Mouse (Mus musculus) kidney, adult 2 months (tissue): ENCODE data around the gene Tmem87b.

Experiments
- CTCF ChIP-seq: fragments of 200-500 bp; conservative IDR thresholded peaks from 2 replicates; pipeline ENCODE4 v1.5.1; 2011; ENCODE audit warnings: low read depth, mild to moderate bottlenecking, control low read depth, low read length, moderate library complexity, mixed read lengths; ENCODE audit not compliant: insufficient read depth, insufficient read length
- POLR2A ChIP-seq: fragments of 200-500 bp; IDR thresholded peaks from one replicate; pipeline ENCODE4 v1.6.1; 2011; ENCODE audit warnings: low read depth, low read length, control low read depth

DNA sequence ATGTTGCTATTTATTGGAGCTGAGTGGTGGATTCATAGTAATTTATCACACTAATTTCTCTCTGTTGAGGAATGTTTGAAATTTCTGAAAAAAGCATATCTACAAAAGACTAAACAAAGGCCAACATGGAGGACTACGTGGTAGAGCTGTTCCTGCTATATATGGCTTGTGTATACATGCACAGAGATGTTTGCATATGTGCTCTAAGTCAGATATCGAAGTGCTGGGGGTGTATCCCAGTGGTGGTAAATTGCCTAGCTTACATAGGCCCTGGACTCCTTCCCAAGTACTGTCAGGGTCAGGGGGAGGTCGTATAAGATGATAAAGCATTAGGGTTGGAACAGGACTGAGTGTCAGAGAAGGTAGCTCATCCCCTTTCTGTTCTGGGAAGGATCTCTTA, 14.7 kb downstream of the Tmem87b start:
- TF ChIP-seq CTCF, result no peak
- TF ChIP-seq POLR2A, result no peak
